Mouse (Mus musculus) layer of hippocampus, postnatal 25 days (tissue): ENCODE data around the gene Msantd3. TPM values are rescaled to one million over a fixed set of nuclear protein-coding genes. Genes with fewer than 3 reads are reported as not detected.

ENCODE experiments used
- DNase-seq, 2 experiments: peaks; one replicate each; pipeline ENCODE4 v3.0.0; 2022; ENCODE audit warnings: mixed read lengths in 2 of 2, low spot score in 1 of 2; ENCODE audit errors: extremely low spot score in 1 of 2
- total RNA-seq, 2 experiments: library from RNA; stranded (reverse); gene quantifications; 2 replicates each; pipeline ENCODE4 v1.2.3; 2021

Gene Msantd3
- total RNA-seq, 2 experiments from 2014 or later: 19.8 to 21.7 TPM

- no peak for DNase-seq
These were observed 12.8 kb downstream of the Msantd3 start for GRCm38 (mm10) chr4:48552486-48553064.

- no peak for DNase-seq
These were observed 14.4 kb downstream of the Msantd3 start for GRCm38 (mm10) chr4:48554132-48554531.

- DNase-seq: peak in 1 of 2 experiments; percentile 64
These were observed 16.0 kb downstream of the Msantd3 start for GRCm38 (mm10) chr4:48555729-48556128.

- DNase-seq: no peak
These were observed 19.9 kb downstream of the Msantd3 start for GRCm38 (mm10) chr4:48559652-48560051.

- no peak for DNase-seq
These were observed 22.1 kb downstream of the Msantd3 start for GRCm38 (mm10) chr4:48561824-48562223.

GRCm38 (mm10) chr4:48564962-48565361 is 25.2 kb downstream of the Msantd3 start:
- no peak for DNase-seq

GRCm38 (mm10) chr4:48576361-48576760 is 36.6 kb downstream of the Msantd3 start:
- no peak for DNase-seq

GRCm38 (mm10) chr4:48577831-48578230 is 38.1 kb downstream of the Msantd3 start:
- DNase-seq: no peak

- no peak for DNase-seq
These were observed 38.7 kb downstream of the Msantd3 start for GRCm38 (mm10) chr4:48578399-48578798.

GRCm38 (mm10) chr4:48579475-48580110 is 39.9 kb downstream of the Msantd3 start:
- no peak for DNase-seq

- DNase-seq: no peak
These were observed 41.5 kb downstream of the Msantd3 start for GRCm38 (mm10) chr4:48581201-48581600.

- DNase-seq: no peak
These were observed 42.3 kb downstream of the Msantd3 start for GRCm38 (mm10) chr4:48581993-48582392.

- DNase-seq: no peak
These were observed 43.2 kb downstream of the Msantd3 start for GRCm38 (mm10) chr4:48582941-48583340.

GRCm38 (mm10) chr4:48584421-48585240 is 44.9 kb downstream of the Msantd3 start, which contains the start of gene Tmeff1:
Gene Tmeff1, plus strand, starts transcription at chr4:48585174.
- DNase-seq: peak; percentile 39 to 41

GRCm38 (mm10) chr4:48585241-48586098 is 45.7 kb downstream of the Msantd3 start:
- DNase-seq: peak; percentile 27 to 35

GRCm38 (mm10) chr4:48586099-48586821 is 46.5 kb downstream of the Msantd3 start:
- DNase-seq: no peak

GRCm38 (mm10) chr4:48587526-48587925 is 47.8 kb downstream of the Msantd3 start:
- DNase-seq: no peak

GRCm38 (mm10) chr4:48588576-48588975 is 48.8 kb downstream of the Msantd3 start:
- DNase-seq: no peak

- DNase-seq: no peak
These were observed 51.1 kb downstream of the Msantd3 start for GRCm38 (mm10) chr4:48590862-48591261.

- DNase-seq: no peak
These were observed 51.7 kb downstream of the Msantd3 start for GRCm38 (mm10) chr4:48591390-48591789.
